Mouse (Mus musculus): ENCODE measurements around the gene Scn5a.

Gene Scn5a

DNA sequence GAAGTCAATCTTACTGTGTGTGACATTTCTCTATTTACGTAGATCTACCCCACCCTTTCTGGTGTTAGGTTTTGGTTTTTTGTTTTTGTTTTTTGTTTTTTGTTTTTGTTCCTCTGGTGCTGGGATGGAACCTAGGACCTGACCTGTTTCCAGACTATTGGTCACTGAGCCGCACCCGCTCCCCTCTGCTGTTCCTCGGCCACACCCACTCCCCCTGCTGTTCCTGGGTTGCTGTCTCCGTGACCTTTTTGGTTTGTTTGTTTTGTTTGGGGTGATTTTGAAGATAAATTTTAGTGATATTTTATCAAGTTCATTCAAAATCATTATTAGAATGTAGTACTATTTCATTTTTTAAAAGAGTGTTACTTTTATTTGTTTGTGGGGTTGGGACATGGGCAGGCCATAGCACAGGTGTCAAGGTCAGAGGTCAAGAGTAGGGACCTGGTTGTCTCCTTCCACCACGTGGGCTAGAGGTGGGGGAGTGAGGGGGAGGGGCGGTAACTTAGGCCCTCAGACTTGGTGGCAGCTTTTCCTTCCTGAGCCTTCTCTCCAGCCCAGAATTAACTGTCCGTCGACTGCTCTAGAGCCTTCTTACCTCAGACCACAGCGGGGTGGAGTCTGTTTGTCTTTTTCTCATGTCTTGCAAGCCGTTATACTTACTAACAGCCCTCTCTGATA, 73.7 kb downstream of the Scn5a start:
- DNase-seq (ENCODE audit: low spot score in 2 of 2) = no peak

DNA sequence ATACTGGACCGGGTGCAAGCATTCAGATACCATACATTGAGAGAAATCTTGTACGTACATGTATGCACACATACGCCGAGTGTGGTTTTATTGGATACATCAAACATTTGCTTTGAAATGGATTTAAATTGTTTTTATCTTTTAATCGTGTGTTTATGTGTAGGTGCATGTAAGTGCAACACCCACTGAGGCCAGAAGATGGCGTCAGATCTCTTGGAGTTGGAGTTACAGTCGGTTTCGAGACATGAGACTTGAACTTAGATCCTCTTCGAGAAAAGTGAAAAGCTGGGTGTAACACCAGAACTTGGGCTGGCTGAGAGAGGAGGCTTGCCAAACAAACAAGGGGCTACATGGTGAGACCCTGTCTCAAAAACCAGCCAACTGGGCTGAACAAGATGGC, 75.2 kb downstream of the Scn5a start:
- DNase-seq (ENCODE audit: low spot score in 2 of 2) = no peak

DNA sequence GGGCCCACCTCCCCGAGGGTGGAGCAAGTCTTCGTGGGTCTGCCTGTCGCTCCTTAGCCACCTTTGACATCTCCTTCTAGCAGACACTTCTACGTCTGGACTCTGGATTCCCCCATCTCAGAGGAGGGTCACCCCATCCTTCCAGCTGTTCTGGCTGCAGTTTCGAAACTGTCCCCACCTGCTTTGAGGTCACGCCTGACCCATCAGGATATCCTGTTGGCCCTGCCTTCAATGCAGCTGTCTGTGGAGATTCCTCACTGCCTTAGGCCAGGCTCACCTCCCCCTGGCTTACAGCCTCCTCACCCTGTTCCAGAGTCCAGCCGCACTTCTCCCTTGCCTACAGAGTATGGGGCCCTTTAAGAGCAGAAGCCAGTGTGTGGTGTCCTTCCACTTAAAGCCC, 79.9 kb downstream of the Scn5a start:
- no peak for DNase-seq (ENCODE audit: low spot score in 2 of 2)

DNA sequence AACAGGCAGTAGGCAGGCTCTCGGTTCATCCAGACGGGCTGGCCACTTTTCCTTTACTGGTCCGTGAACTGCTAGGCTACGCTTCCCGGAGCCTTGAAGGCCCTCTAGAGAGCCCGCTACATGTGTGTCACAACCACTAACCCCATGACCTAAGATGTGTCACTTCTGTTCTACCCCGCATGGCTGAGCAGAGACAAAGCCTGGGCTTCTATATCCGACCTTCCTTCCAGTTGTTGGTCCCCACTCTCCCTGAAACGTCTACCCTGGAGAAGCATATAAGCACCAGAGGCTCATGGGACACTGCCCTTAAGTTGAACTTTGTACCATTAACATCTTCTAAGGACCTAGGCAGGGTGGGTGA, 80.6 kb downstream of the Scn5a start:
- no peak for DNase-seq (ENCODE audit: low spot score in 2 of 2)

DNA sequence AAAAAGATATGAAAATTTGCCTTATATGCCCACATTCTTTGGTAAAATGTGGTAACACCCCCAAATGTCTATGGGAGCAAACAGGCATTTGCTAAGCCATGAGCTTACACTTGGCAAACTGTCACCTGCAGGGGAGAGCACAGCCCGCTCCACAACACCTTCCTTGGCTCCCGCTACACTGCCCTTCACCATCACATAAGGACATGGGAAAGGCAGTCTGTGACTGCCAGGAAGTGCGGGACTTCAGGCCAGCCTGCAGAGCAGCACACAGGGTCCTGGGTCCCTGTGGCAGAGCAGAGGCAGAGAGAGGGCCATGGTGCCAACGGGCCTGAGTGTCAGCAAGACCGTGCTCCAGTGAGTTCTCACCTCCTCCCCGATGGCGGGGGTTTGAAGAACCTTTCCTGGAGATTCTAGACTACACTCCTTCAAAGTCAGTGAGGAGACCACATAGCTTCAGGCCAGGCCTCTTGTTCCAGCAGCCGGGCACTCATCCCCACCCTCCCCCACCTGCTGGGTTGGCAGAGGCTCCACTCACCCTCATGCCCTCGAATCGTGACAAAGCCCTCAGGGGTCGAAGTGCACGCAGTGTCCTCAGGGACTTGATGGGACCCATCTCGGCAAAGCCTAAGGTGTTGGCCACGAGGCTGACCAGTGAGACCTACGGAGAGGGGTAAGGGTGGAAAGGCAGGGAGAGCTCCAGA, 81.1 kb downstream of the Scn5a start:
- DNase-seq (ENCODE audit: low spot score in 2 of 2) = no peak

DNA sequence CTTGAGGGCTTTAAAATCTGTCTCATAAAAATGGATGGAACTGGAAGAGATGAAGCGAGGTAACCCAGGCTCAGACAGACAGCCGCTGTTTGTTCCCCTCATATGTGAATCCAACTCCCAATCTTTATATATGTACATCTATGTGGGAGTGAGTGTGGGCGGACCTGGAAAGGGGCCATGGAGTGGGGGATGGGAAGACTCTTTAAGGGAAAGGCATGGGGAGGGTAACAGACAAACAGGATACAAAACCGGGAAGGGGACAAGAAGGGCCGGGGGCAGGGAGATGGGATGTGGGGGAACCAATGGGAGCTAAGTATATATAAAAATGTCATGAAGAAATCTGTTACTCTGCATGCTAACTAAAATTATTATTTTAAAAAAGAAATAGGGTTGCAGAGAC, 81.9 kb downstream of the Scn5a start:
- DNase-seq (ENCODE audit: low spot score in 2 of 2) = peak; percentile 79 to 82

DNA sequence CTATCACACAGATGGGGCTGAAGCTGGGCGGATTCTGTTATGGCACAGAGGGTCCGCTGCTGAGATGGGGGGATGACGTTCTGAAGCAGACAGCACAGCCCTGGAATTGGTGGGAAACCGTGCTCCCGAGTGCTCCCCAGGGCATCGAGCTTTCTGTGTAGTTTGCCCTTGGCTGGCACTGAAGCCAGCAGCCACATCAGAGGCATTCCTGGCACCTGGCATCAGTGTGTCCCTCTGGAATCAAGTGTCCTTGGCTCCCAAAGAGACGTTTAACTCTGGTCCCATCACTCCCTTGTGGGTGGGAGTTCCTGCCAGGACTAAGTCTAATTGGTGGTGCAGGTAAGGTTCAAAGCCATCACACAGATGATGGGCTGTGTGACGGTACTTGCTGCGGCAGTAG, 82.5 kb downstream of the Scn5a start:
- DNase-seq (ENCODE audit: low spot score in 2 of 2) = no peak

DNA sequence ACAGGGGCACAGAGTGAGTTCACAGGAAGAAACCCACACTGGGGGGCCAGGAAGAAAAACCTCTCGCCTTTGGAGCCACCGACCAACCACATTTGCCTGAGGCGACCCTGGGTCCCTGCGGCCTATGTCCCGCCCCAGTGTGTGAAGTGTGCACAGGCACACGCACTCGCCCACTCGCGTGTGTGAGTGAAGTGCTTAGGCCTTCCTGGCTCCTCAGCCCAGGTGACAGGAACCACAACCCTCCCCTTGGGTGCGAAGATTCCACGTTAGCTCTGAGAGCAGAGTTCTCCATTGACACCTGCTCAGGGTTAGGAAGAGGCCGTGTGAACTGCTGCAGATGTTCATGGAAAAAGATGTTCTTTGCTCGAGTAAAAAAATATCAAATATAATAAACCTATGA, 93.9 kb downstream of the Scn5a start:
- no peak for DNase-seq (ENCODE audit: low spot score in 2 of 2)

DNA sequence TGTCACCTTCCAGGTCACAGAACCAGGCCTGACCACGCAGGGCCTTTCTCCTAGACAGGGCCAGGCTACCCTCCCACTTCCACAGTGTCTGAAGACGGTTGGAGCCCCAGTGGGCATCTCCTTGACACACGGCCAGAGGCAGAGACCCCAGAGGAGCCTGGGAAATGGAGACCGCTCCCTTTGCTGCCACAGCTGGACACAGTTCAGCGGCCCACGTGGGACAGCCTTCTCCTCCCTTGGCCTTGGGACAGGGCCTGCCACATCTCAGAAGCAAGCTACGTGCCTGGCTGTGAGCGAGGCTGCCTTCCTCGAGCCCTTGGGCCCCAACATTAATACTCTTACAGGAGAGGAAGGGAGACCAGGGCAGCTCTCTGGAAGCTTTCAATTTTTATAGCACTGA, 94.4 kb downstream of the Scn5a start:
- DNase-seq (ENCODE audit: low spot score in 2 of 2) = no peak

DNA sequence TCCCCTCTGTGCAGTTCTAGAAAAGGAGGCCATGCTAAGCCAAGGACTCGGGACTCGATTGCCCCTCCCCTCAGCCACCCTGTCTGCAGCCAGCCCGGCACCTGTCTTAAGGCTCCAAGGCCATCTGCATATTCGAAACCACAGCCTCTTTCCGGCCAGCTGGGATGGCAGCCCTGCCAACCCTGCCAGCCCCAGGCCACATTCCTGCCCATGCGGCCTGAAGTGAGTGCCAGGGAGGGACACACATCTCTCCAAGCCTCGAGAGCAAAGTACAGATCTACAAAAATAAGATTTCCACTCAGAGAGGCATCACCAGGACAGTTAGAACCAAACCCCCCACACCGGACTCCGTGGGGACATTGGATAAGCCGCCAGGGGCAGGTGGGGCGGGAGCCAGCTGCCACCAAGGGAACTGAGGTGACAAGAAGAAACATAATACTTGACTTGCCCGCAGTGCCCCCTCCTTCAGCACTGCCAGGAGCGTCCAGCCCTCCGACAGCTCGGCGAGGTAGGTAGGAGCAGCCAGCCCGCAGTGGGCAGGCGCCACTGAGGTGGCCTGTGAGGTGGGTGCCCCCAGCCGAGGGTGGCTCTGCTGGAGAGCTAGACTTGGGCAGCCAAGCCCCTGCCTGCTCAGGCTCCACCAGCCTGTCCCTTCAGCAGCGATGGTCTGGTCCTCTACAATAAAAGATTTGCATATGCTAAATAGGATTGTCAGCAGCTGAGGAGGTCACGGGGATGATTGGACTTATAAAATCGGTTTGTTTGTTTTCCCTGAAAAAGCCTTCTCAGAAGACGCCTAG, 95.1 kb downstream of the Scn5a start:
- DNase-seq (ENCODE audit: low spot score in 2 of 2) = no peak

DNA sequence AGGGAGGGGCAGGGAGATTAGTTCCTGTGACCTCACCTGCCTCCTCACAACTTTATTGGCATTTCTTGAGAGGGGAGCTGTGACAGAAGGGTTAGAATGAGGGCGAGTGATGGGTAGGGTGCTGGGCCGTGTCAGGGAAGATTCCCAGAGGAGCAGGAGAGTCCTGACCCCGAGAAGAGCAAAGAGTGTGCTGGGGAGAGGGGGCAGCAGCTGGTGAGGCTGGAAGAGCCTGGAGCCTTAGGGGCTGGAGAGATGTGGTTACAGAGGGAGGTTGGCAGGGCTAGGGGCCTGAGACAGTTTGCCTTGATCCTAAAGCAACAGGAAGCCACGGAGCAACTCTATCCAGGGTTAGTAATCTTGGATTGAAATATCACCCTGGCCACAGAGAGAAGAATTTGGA, 97.2 kb downstream of the Scn5a start:
- DNase-seq (ENCODE audit: low spot score in 2 of 2) = no peak

DNA sequence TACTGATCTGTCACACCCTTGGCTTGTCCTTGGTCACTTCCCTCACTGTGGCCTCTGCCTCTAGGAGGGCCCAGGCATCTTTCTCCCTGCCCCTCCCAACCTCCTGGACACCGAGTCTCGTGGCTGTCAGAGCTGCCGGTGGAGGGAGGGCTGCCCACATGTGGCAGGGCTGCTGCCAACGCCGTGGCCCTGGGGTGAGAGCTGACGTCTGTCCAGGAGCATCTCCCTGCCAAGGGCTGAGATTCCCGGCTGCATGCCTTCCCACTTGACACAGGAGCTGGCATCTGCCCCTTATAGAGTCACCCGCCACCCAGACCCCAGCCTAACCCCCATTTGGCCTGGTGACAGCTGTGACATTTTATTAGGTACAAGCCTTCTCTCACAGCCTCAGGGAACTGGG, 99.5 kb downstream of the Scn5a start:
- DNase-seq (ENCODE audit: low spot score in 2 of 2) = no peak

DNA sequence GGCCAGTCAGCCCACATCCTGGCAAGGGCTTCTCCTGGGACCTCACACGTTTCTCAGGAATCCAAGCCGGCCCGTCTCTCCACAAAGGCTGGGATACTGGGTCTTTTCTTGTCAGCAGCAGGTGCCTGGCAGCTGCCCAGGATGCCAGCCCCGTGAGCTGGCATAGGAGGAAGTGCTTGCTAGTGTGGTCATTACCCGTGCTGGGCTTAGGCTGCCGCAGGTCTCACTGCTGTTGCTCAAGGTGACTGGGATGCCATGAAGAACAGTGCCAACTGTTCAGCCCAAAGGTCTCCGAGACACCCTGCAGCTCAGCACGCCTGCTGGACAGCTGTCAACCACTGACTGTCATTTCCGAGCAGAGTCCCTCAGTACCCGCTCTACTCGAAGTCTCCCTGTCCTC, 100.5 kb downstream of the Scn5a start:
- DNase-seq (ENCODE audit: low spot score in 2 of 2) = no peak

DNA sequence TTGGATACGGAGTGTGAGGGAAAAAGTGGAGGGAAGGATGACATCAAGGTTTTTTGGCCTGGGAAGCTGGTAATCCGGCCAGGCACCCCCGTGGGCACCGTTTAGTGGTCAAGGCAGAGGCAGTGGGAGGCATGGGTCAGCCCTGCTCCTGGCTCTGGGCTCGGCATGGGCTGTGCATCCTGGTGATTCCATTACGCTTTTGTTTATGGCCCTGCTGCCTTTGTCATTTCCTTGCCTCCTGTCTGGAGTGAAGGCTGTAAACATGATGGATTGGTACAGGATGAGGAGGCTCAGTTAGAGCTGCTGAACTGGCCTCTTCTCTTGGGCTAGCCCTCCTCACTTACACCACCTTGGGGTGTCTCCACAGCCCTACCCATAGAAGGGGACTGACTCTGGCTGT, 101.1 kb downstream of the Scn5a start:
- no peak for DNase-seq (ENCODE audit: low spot score in 2 of 2)

DNA sequence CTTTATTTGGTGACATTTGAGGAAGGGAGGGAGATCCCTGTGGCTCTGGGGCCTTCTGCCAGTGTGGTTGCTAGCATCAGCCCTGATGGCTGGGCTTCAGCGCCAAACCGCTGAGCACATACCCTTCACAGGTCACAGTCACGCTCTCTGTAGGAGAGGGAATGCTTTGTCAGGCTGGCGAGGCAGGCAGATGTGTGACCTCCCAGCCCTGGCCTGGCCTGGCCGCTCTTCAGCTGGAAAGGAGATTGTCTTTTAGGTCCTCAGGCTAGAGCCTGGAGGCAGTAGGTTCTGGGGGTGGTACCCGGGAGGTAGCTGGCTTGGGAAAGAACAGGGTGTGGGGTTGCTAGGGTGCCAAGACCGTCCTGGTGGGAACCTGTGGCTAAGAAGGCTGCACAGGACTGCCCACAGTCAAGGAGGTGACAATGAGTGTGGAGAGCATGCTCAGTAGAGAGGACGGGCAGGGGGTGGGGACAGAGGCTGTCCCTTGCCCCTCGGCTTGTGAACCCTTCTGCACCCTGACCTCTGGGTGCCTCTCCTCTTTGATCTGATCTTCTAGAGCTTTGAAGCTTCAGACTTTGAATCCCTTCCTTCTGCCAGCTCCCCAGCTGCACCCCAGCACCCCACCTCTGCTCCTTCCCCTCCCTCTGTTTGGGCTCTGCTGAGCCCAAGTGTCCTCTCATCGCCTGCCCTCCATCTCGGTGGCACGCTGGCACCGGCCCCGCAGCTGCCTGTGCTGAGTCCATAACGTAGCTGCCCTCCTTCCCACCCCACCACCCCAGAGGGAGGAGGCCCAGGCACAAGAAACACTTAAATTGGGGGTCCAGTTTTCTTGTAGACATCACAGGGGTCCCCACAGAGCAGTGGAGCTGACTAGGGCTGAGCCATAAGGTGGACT, 103.9 kb downstream of the Scn5a start:
- no peak for DNase-seq (ENCODE audit: low spot score in 2 of 2)

DNA sequence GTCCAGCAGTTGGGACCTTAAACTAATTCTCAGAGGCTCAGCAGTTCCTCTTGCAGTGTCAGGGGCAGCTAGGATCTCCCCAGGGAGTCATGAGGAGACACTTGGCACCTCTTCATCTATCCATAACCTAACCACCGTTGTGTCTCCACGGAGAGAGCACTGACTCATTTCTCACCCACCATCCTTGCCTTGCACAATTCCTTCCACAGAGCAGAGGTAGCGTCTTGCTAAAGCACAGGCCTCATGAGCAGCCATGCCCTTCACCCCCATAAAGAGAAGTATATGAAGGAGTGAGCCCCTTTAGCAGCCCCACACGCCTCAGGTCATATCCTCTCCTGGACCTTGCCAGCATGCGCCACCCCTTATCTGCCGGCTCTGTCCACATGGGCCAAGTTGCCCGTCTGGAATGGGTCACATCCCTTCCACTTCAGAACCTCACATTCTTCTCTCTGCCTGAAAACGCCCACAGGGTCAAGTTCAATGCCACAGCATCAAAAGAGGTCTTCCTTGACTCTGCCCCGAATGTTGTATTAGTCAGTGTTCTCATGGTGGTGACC, 105.1 kb downstream of the Scn5a start:
- DNase-seq (ENCODE audit: low spot score in 2 of 2) = no peak

DNA sequence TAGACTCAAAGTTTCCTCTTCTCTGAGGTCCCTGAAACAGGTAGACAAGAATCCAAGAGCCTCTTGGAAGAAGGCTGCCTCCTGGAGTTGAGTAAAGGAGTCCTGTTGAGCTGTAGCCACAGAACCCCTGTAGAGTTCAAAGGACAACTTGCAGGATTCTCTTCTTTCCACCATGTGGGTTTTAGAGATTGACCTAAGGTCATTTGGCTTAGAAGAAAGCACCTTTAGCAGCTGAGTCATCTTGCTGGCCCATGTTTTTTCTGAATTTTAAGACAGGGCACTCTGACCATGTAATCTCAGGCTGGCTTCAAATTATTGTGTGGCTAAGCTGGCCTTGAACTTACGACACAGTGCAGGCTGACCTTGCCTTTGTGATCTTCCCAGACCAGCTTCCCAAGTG, 105.8 kb downstream of the Scn5a start:
- DNase-seq (ENCODE audit: low spot score in 2 of 2) = no peak

DNA sequence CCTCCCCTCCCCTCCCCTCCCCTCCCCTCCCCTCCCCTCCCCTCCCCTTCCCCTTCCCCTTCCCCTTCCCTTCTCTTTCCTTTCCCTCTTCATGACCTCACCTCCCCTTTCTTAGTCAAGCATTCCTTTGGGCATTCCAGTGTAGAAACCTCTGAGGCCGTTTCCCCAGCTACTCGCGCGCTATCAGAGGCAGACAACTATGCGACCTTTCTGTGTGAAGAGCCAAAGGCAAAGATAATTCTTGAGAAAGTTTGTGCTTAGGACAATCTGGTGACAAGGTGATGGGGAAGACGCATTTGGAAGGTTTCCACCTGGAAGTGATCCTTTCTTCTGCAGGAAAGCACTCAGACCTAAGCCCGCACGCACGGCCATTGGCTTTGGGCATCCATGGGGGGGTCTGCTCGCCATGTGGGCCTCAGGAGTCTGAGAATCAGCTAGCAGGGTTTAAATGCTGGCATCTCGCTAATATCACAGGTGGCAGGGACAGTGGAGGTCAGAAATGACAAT, 106.4 kb downstream of the Scn5a start:
- DNase-seq (ENCODE audit: low spot score in 2 of 2) = no peak

DNA sequence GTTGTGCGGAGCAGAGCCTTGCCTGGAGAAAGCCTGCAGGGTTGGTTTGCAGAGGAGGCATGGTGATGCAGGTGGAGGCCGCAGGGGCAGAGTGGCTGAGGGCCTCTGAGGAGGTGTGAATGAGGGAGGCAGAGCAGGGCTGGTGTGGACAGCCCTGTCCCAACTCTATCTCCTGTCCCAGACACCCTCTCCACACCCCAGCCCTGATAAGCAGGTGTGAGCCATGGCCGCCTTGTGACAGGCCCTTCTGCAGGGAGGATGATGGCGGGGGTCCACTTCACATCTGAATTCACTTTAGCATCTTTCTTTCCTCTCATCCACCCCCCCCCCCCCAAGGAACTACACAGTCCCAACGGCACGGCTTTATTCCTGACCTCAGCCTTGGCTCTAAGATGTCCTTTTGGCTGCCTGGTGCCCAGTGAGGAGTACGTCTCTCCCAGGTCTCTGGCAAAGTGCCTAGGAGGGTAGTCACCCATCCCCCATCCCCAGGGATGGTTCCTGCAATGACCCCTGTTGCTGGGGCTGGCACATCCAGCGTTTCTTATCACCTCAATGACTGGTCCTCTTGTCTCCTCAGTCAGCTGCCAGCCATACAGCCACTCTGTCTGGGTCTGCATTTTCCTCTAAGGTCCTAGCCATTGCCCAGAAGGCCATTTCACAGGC, 109.0 kb downstream of the Scn5a start:
- DNase-seq (ENCODE audit: low spot score in 2 of 2) = no peak

DNA sequence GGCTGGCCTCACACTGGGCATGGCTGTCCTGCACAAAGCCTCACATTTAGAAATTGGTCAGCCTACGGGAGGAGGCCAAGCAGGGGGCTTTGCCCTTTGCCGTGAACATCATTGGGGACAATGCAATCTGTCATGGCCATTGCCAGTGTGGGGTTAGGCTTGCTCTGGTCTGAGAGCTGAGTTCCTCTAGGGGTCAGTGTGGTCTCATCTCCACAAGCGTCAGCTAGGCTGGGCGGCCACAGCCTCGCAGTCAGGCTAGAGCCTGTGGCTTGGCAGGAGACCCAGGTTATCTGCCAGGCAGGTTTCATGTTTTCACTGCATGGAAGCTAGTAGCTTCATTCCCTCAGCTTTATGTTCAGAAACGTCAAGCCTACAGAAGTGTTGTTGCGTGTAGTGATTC, 113.2 kb downstream of the Scn5a start:
- peak in 1 of 2 experiments; percentile 47 for DNase-seq (ENCODE audit: low spot score in 2 of 2)

DNA sequence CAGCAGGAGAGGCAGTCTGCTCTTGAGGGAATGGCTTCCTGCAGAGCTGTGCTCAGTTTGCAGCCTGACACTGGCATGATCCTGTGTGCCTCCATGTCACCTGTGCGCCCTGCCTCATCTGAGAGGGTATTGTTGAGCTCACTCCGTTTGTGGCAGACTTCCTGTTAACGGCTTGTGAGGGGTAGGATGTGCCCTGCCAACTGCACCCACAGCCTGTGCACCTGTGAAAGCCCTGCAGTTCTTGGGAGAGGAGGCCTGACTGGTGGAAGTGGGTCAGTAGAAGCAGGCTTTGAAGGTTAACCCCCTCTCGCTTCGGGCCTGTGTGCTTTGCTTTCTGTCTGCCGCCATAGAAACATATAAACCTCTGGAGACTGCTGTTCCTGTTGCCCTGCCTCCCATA, 113.8 kb downstream of the Scn5a start:
- no peak for DNase-seq (ENCODE audit: low spot score in 2 of 2)

All from right cerebral cortex, postnatal 10 days (tissue).